Mouse (Mus musculus) lung, postnatal 10 days (tissue): ENCODE measurements at regions not wholly inside any gene's neighbourhood (a gene's known extent, or its start where the extent isn't known, plus 50 kb on each side); places are given as distances from the start of the nearest gene placed in this dataset.

Source experiments
- DNase-seq: peaks from one replicate; pipeline ENCODE4 v3.0.0; 2021

GRCm38 (mm10) chr19:21214253-21214652 lies 57.8 kb upstream of the Zfand5 start:
- DNase-seq, result no peak

DNA sequence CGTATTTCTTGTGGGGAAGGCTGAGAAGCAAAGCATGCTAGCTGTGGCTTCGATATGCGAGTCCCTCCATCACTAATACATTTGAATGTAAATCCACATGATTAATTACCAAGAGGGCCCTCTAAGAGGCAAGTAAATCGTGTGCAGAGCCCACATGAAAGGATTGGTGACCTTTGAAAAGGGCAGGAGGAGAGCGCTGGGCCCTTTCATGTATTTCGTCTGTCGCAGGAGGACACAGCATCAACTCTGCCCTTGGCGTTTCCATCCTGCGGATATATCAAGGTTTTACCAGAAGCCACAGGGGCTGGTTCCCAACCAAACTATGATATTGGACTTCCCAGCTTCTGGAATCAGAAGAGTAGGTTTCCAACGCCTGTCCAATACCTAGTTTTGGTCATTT lies 78.6 kb upstream of the Zfand5 start:
- DNase-seq, result no peak

DNA sequence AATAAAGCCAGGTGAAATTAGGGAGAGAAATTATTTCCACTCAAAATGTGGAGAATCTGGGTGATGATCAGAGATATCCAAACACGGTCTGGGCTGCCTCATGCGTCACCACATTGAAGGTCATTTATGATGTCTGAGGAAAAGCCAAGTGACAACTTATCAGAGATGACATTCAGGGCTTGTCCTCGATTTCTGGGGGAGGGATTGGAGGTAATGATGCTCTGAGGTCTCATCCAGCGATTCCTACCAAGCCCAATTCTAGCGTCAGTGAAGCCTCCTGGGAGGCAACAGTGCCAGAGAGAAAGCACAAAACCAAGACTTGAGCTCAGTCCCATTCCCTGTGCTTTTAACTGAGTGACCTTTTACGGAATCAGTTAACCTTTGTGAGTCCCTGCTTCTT lies 79.5 kb upstream of the Zfand5 start:
- no peak for DNase-seq

GRCm38 (mm10) chr19:21189216-21189615 lies 82.9 kb upstream of the Zfand5 start:
- no peak for DNase-seq

DNA sequence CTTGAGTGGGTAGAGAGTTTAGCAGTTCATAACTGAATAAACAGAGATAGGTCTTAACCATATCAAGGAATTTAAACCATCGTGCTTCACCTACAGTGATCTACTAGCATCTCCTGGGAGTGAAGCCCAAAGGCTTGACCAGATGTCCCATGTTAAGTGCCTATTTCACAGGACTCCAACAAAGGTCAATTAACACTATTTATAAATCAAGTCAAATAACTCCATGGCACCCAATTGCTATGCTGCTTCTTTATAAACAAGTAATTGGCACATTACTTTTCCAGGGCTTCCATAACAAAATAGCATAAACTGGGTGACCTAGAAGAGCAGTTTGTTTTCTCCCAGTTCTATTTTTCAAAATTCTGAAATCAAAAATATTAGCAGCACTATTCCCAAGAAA lies 85.4 kb upstream of the Zfand5 start:
- DNase-seq, result no peak

- no peak for DNase-seq
Observed at GRCm38 (mm10) chr19:21186016-21186415, 86.1 kb upstream of the Zfand5 start.

DNA sequence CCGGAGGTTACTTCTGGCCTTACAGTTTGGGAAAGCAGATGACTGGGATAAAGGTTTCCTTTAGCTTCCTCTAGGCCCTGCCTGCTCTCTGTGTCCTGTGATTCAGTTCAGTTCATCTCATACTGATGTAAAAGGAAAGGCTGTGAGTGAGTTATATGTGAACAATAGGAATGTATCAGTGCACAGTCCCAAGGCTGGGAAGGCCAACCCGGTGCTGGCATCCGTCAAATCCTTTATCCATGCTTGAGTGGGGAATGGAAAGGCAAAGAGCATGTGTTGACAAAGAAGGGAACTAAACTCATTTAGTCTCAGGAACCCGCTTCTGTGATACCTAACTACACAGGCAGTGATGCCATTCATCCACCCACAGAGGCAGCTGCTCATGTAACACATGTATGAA lies 89.0 kb upstream of the Zfand5 start:
- no peak for DNase-seq

GRCm38 (mm10) chr19:21179886-21180285 lies 92.2 kb upstream of the Zfand5 start:
- no peak for DNase-seq

GRCm38 (mm10) chr19:21175426-21175831 lies 96.6 kb upstream of the Zfand5 start:
- no peak for DNase-seq

DNA sequence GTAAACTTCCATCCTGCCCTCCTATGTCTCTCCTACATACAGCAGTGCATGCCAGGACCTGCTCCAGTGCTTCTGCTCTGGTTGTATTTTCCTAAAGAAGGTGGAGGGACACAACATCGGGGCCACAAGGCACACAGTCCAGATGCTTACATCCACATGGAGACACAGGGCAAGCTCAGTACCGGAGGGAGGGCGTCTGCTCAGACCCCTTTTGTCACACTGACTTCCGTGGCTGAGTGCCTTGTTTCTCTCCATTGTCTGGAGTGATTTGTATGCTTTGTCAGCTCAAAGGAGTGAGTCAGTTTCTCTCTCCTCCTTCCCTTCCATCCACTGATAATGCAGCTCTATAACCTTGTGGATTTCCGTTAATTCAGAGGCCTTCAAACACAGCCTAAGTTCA lies 97.4 kb upstream of the Zfand5 start:
- no peak for DNase-seq

DNA sequence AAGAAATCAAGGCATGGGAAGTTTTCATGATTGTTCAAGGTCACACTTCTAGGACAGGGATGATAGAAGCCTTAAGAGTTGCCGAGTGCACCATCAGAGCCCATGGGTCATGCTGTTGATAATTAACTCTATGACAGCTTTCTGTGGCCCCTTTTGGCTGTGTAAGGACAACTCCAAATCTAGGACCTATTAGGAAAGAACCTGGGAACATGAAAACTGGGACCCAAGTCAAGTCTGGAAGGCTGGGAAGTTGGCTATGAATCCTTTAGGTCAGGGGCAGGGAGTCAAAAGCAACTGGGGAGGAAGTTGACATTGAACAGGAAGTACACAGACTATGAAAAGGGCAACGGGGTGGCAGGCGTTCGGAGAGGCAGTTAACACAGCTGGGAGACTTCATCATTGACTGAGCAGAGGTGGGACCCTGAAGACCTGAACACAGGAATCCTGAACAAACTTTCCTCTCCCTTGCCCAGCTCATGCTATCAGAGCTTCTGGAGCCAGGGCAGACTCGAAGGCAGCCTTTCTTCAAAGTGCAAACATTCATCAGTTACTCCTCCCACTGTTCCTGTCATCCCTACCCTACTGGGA lies 98.1 kb upstream of the Zfand5 start:
- no peak for DNase-seq

GRCm38 (mm10) chr19:21171191-21171590 lies 100.9 kb upstream of the Zfand5 start:
- DNase-seq, result no peak

GRCm38 (mm10) chr19:21170785-21171184 lies 101.3 kb upstream of the Zfand5 start:
- DNase-seq, result no peak

- no peak for DNase-seq
Observed at GRCm38 (mm10) chr19:21166939-21167338, 105.1 kb upstream of the Zfand5 start.

GRCm38 (mm10) chr19:21166465-21166860 lies 105.6 kb upstream of the Zfand5 start:
- DNase-seq, result no peak

DNA sequence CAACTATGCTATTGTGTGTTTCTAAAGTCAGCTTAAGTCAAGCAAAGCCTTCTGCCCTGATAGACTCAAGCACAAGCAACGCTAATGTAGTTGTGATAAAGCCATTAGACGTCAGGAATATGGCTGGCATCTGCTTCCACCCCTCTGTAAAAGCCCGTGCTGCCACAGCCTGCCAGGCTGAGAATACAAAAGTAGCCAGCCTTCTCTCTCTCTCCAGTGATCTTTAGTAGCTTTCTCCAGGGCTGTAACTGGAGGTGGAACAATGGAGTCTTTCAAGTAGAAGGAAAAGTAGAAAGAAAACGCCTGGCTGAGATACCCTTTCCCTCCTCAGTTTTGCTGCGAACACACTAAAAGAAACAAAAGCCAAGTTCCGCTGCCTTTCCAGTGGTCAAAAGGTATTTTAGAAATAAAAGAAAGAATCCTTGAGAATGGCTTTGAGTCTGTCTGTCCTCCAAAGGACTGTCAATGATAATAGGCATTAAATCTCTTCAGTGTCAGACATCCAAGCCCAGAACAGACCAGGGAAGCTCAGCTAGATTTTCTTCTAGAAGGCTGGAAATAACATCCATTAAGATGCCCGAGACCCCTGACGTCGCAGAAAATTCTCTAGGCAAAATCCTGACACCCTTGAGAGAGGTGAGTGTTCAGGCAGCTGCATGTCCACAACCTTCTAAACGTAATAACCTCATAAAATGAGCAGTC lies 106.2 kb upstream of the Zfand5 start:
- DNase-seq, result no peak

GRCm38 (mm10) chr19:21163978-21164377 lies 108.1 kb upstream of the Zfand5 start:
- DNase-seq, result no peak

- DNase-seq, result no peak
Observed at GRCm38 (mm10) chr19:21160946-21161345, 111.1 kb upstream of the Zfand5 start.

- DNase-seq, result no peak
Observed at GRCm38 (mm10) chr19:21159189-21160137, 112.6 kb upstream of the Zfand5 start.

GRCm38 (mm10) chr19:21154162-21154561 lies 117.9 kb upstream of the Zfand5 start:
- no peak for DNase-seq

GRCm38 (mm10) chr19:21152027-21152426 lies 120.1 kb upstream of the Zfand5 start:
- peak; percentile 31 for DNase-seq

DNA sequence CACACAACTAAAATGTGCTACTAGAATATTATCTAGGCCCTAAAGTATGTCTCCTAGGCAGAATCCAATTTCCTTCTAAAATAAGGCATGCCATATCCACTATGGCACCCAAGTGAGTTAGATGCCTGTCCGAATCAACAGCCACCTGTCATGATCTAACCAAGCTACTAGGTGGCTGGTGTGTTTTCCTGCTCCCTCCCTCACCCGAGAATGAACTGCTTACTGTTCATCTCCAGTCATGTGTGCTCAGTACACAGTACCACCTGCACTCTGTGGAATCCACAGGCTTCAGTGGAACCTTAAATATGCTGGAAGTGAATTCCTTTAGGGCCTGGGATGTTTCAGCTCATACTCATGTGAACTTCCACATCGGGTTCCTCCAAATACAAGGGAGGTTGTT lies 121.2 kb upstream of the Zfand5 start:
- no peak for DNase-seq

GRCm38 (mm10) chr19:21150241-21150640 lies 121.8 kb upstream of the Zfand5 start:
- DNase-seq, result no peak

DNA sequence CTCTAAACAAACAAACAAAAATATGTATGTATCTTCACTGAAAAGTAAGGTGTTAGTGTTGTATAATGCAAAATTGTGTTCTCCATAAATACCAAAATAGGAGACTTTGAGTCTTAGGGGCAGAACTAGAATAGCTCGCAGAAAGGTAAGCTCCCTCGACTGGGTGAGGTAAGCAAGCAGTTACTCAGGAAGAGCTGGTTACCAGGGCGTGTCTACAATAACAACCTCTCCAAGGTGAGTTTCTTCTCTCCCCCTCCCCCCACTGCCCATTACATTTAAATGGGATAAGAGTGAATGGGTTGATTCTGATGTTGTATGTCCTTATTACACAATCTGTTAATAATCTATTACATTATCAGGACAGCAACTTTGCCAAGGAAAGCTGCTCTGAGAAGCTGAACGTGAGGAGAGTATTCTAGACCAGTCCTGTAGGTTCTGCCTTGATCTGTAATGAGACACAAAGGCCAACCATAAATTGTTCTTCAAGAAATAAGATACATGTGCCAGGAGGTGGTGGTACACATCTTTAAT lies 125.2 kb upstream of the Zfand5 start:
- no peak for DNase-seq
